Comparison of ENCODE assay signal across 14 mouse cellular contexts in genomic region chr11:110244730-110245129, GRCm38 (mm10). TPM values are rescaled to one million over a fixed set of nuclear protein-coding genes. Genes with fewer than 3 reads are reported as not detected.
DNase-seq lines count a peak whose midpoint lies in the region; ATAC-seq and TF ChIP-seq lines count a peak whose summit lies in the region.
"Had no signal": no experiment of that assay in that cellular context is flagged by ENCODE, and none has a peak within 500 bp of the region (broad histone marks: within the 10 kb centered on the region; RNA-seq: fewer than 3 reads in every experiment).

No protein-coding gene starts in this region.

- DNase-seq in heart, adult 11 months: peak; percentile 94
- no peak for DNase-seq in liver, embryonic 11.5 days (ENCODE audit: low spot score)
- peak; percentile 25 for DNase-seq in Patski (ENCODE audit: low read depth, low spot score)
- no peak for DNase-seq in yolk sac, embryonic 10.5 days (ENCODE audit: low spot score)
- no peak for DNase-seq in midbrain, postnatal 0 days (ENCODE audit: low spot score)
- DNase-seq: cerebellum, postnatal 25 days; thymus, adult 2 months had no signal

- ATAC-seq in heart, embryonic 11.5 days (replicated peaks; ENCODE audit: insufficient number of reproducible peaks, low FRiP score, low TSS enrichment): no peak
- ATAC-seq in liver, embryonic 16.5 days (ENCODE audit: low read depth): peak; percentile 66
- ATAC-seq in liver, embryonic 11.5 days (replicated peaks; ENCODE audit: low FRiP score): no peak
- peak; percentile 51 for ATAC-seq in Patski
- peak; percentile 66 for ATAC-seq in granulocyte monocyte progenitor cell, adult 5-6 weeks (replicated peaks; ENCODE audit: poor library complexity, severe bottlenecking)
- no peak for ATAC-seq in midbrain, postnatal 0 days (ENCODE audit: low FRiP score)

- 88% methylated on average over 10 of the region's 10 CpGs for WGBS in heart, embryonic 11.5 days (ENCODE audit: insufficient replicate concordance)
- whole genome bisulfite sequencing in liver, embryonic 16.5 days (ENCODE audit: insufficient replicate concordance): 66% methylated on average over 10 of the region's 10 CpGs
- WGBS in liver, embryonic 11.5 days: 83% methylated on average over 10 of the region's 10 CpGs
- WGBS in midbrain, postnatal 0 days: 91% methylated on average over 10 of the region's 10 CpGs

- H3K9ac ChIP-seq in heart, embryonic 11.5 days (ENCODE audit: low read depth, low read length): no peak overlapping the region
- no peak overlapping the region for H3K9ac ChIP-seq in liver, embryonic 16.5 days (ENCODE audit: low read depth, low read length)
- H3K9ac ChIP-seq in liver, embryonic 11.5 days (ENCODE audit: low read depth, low read length): no peak overlapping the region
- no peak overlapping the region for H3K9ac ChIP-seq in midbrain, postnatal 0 days (replicated peaks; ENCODE audit: low read length, poor library complexity, severe bottlenecking)
- H3K9ac ChIP-seq: heart, embryonic 13.5 days; hindbrain, embryonic 15.5 days; liver, embryonic 14.5 days had no signal

- no peak overlapping the region for H3K27ac ChIP-seq in heart, embryonic 11.5 days (ENCODE audit: low read depth, low read length)
- no peak overlapping the region for H3K27ac ChIP-seq in liver, embryonic 16.5 days (ENCODE audit: low read length)
- no peak overlapping the region for H3K27ac ChIP-seq in liver, embryonic 11.5 days (ENCODE audit: low read depth, low read length)
- H3K27ac ChIP-seq in midbrain, postnatal 0 days (ENCODE audit: low read depth, low read length): no peak overlapping the region
- H3K27ac ChIP-seq: heart, embryonic 13.5 days; hindbrain, embryonic 15.5 days; liver, embryonic 14.5 days had no signal

- no peak overlapping the region for H3K4me2 ChIP-seq in heart, embryonic 11.5 days
- H3K4me2 ChIP-seq in liver, embryonic 16.5 days (ENCODE audit: low read depth, low read length): no peak overlapping the region
- H3K4me2 ChIP-seq in liver, embryonic 11.5 days: no peak overlapping the region
- no peak overlapping the region for H3K4me2 ChIP-seq in midbrain, postnatal 0 days (ENCODE audit: low read depth, low read length, poor library complexity, severe bottlenecking)
- H3K4me2 ChIP-seq: heart, embryonic 13.5 days; hindbrain, embryonic 15.5 days had no signal

- no peaks in the 10 kb centered on the region for H3K27me3 ChIP-seq in heart, embryonic 11.5 days (ENCODE audit: control insufficient read depth, insufficient read depth, low read length)
- no peaks in the 10 kb centered on the region for H3K27me3 ChIP-seq in liver, embryonic 16.5 days (ENCODE audit: control insufficient read depth, insufficient read depth, low read depth, low read length)
- no peaks in the 10 kb centered on the region for H3K27me3 ChIP-seq in liver, embryonic 11.5 days (replicated peaks; ENCODE audit: control insufficient read depth, insufficient read depth, low read length)
- peaks cover 8% of the 10 kb centered on the region for H3K27me3 ChIP-seq in Patski
- H3K27me3 ChIP-seq in midbrain, postnatal 0 days (ENCODE audit: insufficient read depth, low read length): no peaks in the 10 kb centered on the region
- H3K27me3 ChIP-seq: heart, embryonic 13.5 days; hindbrain, embryonic 15.5 days had no signal

- no peak overlapping the region for H3K4me3 ChIP-seq in heart, embryonic 11.5 days (ENCODE audit: low read depth, low read length)
- no peak overlapping the region for H3K4me3 ChIP-seq in liver, embryonic 16.5 days (ENCODE audit: low read depth, low read length)
- H3K4me3 ChIP-seq in liver, embryonic 11.5 days (ENCODE audit: low read depth, low read length): no peak overlapping the region
- H3K4me3 ChIP-seq in midbrain, postnatal 0 days (ENCODE audit: low read depth, low read length): no peak overlapping the region
- H3K4me3 ChIP-seq: heart, embryonic 13.5 days; hindbrain, embryonic 15.5 days; myocyte had no signal

- H3K36me3 ChIP-seq in heart, embryonic 11.5 days (ENCODE audit: control insufficient read depth, insufficient read depth, low read length): no peaks in the 10 kb centered on the region
- no peaks in the 10 kb centered on the region for H3K36me3 ChIP-seq in liver, embryonic 16.5 days (ENCODE audit: control insufficient read depth, insufficient read depth)
- no peaks in the 10 kb centered on the region for H3K36me3 ChIP-seq in liver, embryonic 11.5 days (ENCODE audit: control insufficient read depth, insufficient read depth, low read length)
- no peaks in the 10 kb centered on the region for H3K36me3 ChIP-seq in midbrain, postnatal 0 days (ENCODE audit: insufficient read depth, low read length)
- H3K36me3 ChIP-seq: heart, embryonic 13.5 days; hindbrain, embryonic 15.5 days had no signal

- POLR2A ChIA-PET in Patski (lab: Charles Lee): no interaction called here

- in situ Hi-C loops in Patski (cut with MboI; ENCODE audit: low pct_unique_long_range_greater_than_20kb): no loop called here

- no peaks in the 10 kb centered on the region for H3K9me3 ChIP-seq in heart, embryonic 11.5 days (replicated peaks; ENCODE audit: control insufficient read depth, low read length)
- no peaks in the 10 kb centered on the region for H3K9me3 ChIP-seq in liver, embryonic 16.5 days (replicated peaks; ENCODE audit: control insufficient read depth, low read length)
- H3K9me3 ChIP-seq in liver, embryonic 11.5 days (ENCODE audit: control insufficient read depth, low read length): no peaks in the 10 kb centered on the region
- no peaks in the 10 kb centered on the region for H3K9me3 ChIP-seq in midbrain, postnatal 0 days (ENCODE audit: low read length)
- H3K9me3 ChIP-seq: heart, embryonic 13.5 days; hindbrain, embryonic 15.5 days had no signal

- no peaks in the 10 kb centered on the region for H3K4me1 ChIP-seq in heart, embryonic 11.5 days (ENCODE audit: control insufficient read depth, insufficient read depth, low read length)
- no peaks in the 10 kb centered on the region for H3K4me1 ChIP-seq in liver, embryonic 16.5 days (ENCODE audit: control insufficient read depth, low read depth, low read length)
- H3K4me1 ChIP-seq in liver, embryonic 11.5 days (replicated peaks; ENCODE audit: control insufficient read depth, insufficient read depth, low read length): no peaks in the 10 kb centered on the region
- no peaks in the 10 kb centered on the region for H3K4me1 ChIP-seq in midbrain, postnatal 0 days (ENCODE audit: insufficient read depth, low read length)
- H3K4me1 ChIP-seq: heart, embryonic 13.5 days; hindbrain, embryonic 15.5 days had no signal

- no peak for TF ChIP-seq CTCF in Patski (IDR thresholded peaks at IDR 0.05)
- no peak for TF ChIP-seq CTCF in midbrain, postnatal 0 days (IDR thresholded peaks at IDR 0.05)

- CTCF ChIA-PET in Patski (lab: Charles Lee): no interaction called here

RNA-seq across cellular contexts. Expression of gene Abca6, which starts 6.8 kb away (rescaled TPM):
- 0.34 and 0.57 TPM in 2 replicates for polyA plus RNA-seq in heart, embryonic 11.5 days (2014; fragmentation: Nextera tagmentation; extraction: Ambion mirVana)
- polyA plus RNA-seq in liver, embryonic 16.5 days (2015; fragmentation: Nextera tagmentation; extraction: Ambion mirVana): 8.2 and 10.7 TPM in 2 replicates
- 3.5 and 4.5 TPM in 2 replicates for polyA plus RNA-seq in liver, embryonic 11.5 days (2014; fragmentation: Nextera tagmentation; extraction: Ambion mirVana)
- polyA plus RNA-seq in Patski (2021): not detected
- 0.34 and 0.51 TPM in 2 replicates for total RNA-seq in granulocyte monocyte progenitor cell, adult 5-6 weeks (2014; fragmentation: Nextera tagmentation)
- total RNA-seq in granulocyte monocyte progenitor cell, adult 5-6 weeks (2017): 0.04 and 0.26 TPM in 2 replicates
- 0.44 and 2.0 TPM in 2 replicates for total RNA-seq in midbrain, postnatal 0 days (2014; rRNA removed)
- polyA plus RNA-seq in midbrain, postnatal 0 days (2015; fragmentation: Nextera tagmentation; extraction: Ambion mirVana): 0.29 and 0.49 TPM in 2 replicates
- polyA plus RNA-seq: myocyte had no signal

Comparison
In these comparisons a context has a peak if more than half of its experiments do, and no peak if none do; other contexts are left out.
1. ATAC-seq: peak in liver, embryonic 16.5 days (single experiment), Patski (single experiment) and granulocyte monocyte progenitor cell, adult 5-6 weeks (single experiment); none in heart, embryonic 11.5 days (single experiment), liver, embryonic 11.5 days (single experiment) and midbrain, postnatal 0 days (single experiment).
2. DNase-seq: peak in heart, adult 11 months (single experiment) and Patski (single experiment); none in liver, embryonic 11.5 days (single experiment), yolk sac, embryonic 10.5 days (single experiment) and midbrain, postnatal 0 days (single experiment).